Mouse (Mus musculus) ES-E14 (cell line): ENCODE results near the gene Lingo3.

Experiments used
- CHD2 ChIP-seq: IDR thresholded peaks from 2 replicates; pipeline ENCODE4 v1.6.1; 2014; ENCODE audit warnings: mild to moderate bottlenecking, low read depth, low read length, inconsistent platforms
- HCFC1 ChIP-seq: IDR thresholded peaks from 2 replicates; pipeline ENCODE4 v1.6.1; 2012; ENCODE audit warnings: low read length, inconsistent platforms, borderline replicate concordance; ENCODE audit not compliant: insufficient read depth
- MAFK ChIP-seq: IDR thresholded peaks from 2 replicates; pipeline ENCODE4 v1.6.1; 2014; ENCODE audit warnings: mild to moderate bottlenecking, low read depth, low read length, inconsistent platforms; ENCODE audit not compliant: insufficient read depth
- ZC3H11A ChIP-seq: IDR thresholded peaks from 2 replicates; pipeline ENCODE4 v1.6.1; 2012; ENCODE audit warnings: low read depth, mild to moderate bottlenecking, inconsistent platforms, low read length, borderline replicate concordance
- ZNF384 ChIP-seq: IDR thresholded peaks from 2 replicates; pipeline ENCODE4 v1.6.1; 2012; ENCODE audit warnings: low read depth, low read length, inconsistent platforms

DNA sequence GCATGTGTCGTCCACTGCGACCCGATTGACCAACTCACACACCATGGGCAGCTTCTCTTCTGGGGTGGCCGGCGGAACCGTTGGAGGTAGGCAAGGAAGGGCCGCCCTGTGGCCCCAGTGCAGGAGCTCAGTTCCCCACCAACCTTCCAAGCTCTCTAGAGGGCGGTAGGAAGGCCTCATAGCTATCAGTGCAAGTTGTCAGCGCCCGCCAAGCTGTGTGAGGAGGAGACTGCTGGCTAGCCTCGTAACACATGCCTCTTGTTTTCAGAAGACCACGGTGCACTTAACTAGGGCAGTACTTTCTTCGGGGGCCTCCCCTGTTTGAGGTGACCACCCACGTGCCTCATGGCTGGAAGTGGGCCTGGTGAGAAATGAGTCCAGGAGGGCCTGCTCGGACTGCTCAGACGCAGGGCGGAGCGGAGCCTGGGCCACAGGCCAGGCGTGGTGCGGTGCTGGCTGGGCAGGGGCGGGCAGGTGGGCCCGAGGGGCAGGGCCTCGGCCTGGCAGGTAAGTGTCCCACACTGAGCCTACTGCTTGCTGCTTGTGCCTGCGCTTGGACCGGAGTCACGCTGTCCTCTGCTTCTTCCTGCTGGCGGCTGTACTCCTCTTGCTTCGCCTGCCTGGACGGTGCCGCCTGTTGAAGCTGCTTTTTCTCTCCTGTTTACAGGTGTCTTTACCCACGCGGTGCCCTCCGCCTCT, 52.2 kb downstream of the Lingo3 start:
- no peak for TF ChIP-seq ZC3H11A
- no peak for TF ChIP-seq HCFC1
- TF ChIP-seq CHD2, result no peak
- TF ChIP-seq MAFK, result no peak
- TF ChIP-seq ZNF384, result no peak
